Mouse (Mus musculus): ENCODE measurements around the gene Gp1ba. TPM values are rescaled to one million over a fixed set of nuclear protein-coding genes. Genes with fewer than 3 reads are reported as not detected.

Gp1ba gene
- polyA plus RNA-seq (2012; rRNA removed) = not detected in 2 replicates

GRCm38 (mm10) chr11:70638714-70639278 lies at the start of gene Gp1ba:
Gene Gp1ba, plus strand, starts transcription at chr11:70639122.
- DNase-seq (ENCODE audit: extremely low spot score in 1 of 2, low spot score in 1 of 2) = no peak

- no peak for DNase-seq (ENCODE audit: extremely low spot score in 1 of 2, low spot score in 1 of 2)
These were observed 47.2 kb upstream of the Gp1ba start for GRCm38 (mm10) chr11:70591733-70592132.

DNA sequence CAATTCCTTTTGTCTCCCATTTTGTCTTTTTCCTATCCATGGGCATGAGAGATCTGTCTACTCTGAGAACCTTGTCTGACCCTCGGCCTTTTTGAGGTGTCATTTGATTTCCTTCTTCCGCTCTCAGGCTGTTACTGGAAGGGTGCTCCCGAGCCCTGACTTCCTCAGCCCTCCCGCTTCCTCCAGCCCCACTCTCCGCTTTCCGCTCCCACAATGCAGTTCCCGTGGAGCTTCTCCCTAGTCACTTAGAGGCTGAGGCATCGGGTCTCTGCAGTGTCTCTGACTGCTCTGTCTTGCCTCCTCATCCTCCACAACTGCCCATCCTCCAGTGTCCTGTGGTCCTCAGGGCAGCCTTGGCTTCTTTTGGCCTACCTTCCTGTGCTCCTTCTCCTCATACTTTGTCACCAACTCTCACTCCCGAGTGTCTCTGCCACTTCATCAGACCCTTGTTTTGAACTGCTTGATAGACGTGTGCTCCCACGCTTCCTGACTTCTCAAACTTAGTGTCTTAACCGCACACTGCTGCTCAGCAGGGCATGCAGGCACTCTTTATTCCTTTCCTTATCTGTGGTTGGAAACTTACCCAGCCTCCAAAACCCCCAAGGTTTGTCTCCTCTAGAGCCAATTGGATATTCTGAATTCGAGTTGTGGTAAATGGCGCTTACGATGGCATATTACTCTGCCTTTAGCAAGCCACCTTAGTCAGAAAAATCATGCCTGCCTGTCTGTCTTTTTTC lies 44.5 kb upstream of the Gp1ba start:
- no peak for DNase-seq (ENCODE audit: extremely low spot score in 1 of 2, low spot score in 1 of 2)

- DNase-seq (ENCODE audit: extremely low spot score in 1 of 2, low spot score in 1 of 2) = no peak
These were observed 43.3 kb upstream of the Gp1ba start for GRCm38 (mm10) chr11:70595638-70596037.

DNA sequence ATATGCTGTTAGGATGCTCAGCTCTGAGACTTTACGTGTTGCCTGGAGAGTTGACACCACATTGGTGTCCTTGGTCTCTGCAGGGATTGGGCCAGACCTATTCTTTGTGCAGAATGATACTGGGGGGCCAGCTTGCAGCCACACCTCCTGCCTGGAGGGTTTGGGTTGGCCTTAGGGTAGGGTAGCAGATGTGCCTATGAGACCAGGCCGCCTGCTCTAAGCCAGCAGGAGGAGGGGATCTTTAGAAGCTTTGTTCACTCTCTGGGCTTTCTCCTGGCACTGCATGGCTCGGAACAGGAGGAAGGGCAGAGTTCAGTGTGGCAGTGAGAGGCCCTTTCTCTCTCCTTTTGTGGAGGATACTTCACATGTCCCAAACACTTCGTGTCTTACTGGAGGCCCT lies 42.8 kb upstream of the Gp1ba start:
- DNase-seq (ENCODE audit: extremely low spot score in 1 of 2, low spot score in 1 of 2) = no peak

- no peak for DNase-seq (ENCODE audit: extremely low spot score in 1 of 2, low spot score in 1 of 2)
These were observed 41.6 kb upstream of the Gp1ba start for GRCm38 (mm10) chr11:70597301-70597700.

DNA sequence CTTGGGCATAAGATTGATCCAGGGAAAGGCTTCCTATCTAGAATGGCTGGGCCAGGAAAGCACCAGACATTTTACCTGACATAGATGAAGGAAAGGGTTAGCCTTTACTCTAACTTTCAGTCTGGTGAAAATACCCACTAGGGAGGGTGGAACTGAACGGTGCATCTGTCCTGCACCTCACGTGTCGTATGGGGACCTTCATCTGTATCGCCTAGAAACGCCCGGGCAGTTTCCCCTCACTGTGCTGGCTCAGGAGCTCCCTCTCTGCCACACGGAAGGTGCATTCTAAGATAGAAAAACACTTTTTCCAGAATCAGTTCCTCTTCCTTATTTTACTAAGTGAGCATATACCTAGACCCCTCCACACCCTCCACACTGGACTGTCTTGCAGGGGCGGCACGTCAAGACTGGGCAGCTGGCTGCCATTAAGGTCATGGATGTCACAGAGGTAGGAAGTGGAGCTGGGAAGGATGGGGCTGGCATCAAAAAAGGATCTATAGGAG lies 40.4 kb upstream of the Gp1ba start:
- no peak for DNase-seq (ENCODE audit: extremely low spot score in 1 of 2, low spot score in 1 of 2)

DNA sequence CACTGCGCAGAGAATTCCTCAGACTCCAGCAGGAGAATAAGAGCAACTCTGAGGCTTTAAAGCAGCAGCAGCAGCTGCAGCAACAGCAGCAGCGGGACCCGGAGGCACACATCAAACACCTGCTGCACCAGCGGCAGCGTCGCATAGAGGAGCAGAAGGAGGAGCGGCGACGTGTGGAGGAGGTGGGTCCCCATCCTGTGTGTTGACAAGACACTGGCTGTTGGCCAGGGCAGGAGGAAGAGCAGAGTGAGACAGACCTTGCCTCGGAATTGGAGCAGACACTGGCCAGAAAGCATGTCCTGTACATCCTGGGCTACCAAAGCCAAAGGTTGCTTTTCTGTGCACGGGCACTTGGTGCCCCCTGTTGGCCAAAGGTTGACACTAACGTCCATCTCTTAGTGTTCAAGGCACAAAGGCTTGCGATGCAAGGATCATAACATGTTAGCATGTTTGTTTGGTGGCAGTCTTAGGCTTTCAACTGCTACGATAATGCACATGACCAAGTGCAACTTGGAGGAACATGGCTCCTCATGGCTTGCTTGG lies 33.8 kb upstream of the Gp1ba start:
- DNase-seq (ENCODE audit: extremely low spot score in 1 of 2, low spot score in 1 of 2) = peak; percentile 58 to 84

- DNase-seq (ENCODE audit: extremely low spot score in 1 of 2, low spot score in 1 of 2) = no peak
These were observed 32.2 kb upstream of the Gp1ba start for GRCm38 (mm10) chr11:70606717-70607116.

GRCm38 (mm10) chr11:70607611-70608010 lies 31.3 kb upstream of the Gp1ba start:
- DNase-seq (ENCODE audit: extremely low spot score in 1 of 2, low spot score in 1 of 2) = no peak

- no peak for DNase-seq (ENCODE audit: extremely low spot score in 1 of 2, low spot score in 1 of 2)
These were observed 30.4 kb upstream of the Gp1ba start for GRCm38 (mm10) chr11:70608381-70609066.

- DNase-seq (ENCODE audit: extremely low spot score in 1 of 2, low spot score in 1 of 2) = no peak
These were observed 28.2 kb upstream of the Gp1ba start for GRCm38 (mm10) chr11:70610752-70611151.

DNA sequence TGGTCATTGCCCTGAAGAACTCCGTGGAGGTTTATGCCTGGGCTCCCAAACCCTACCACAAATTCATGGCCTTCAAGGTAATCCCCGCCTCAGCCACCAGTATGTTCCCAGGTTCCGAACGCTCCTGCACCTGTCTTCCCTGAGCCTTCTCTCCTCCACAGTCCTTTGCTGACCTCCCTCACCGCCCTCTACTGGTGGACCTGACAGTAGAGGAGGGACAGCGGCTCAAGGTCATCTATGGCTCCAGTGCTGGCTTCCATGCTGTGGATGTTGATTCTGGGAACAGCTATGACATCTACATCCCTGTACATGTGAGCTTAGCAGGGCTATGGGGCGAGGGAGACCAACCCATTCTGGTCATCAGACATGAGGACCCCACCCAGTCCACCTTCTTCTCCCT lies 26.4 kb upstream of the Gp1ba start:
- DNase-seq (ENCODE audit: extremely low spot score in 1 of 2, low spot score in 1 of 2) = no peak

DNA sequence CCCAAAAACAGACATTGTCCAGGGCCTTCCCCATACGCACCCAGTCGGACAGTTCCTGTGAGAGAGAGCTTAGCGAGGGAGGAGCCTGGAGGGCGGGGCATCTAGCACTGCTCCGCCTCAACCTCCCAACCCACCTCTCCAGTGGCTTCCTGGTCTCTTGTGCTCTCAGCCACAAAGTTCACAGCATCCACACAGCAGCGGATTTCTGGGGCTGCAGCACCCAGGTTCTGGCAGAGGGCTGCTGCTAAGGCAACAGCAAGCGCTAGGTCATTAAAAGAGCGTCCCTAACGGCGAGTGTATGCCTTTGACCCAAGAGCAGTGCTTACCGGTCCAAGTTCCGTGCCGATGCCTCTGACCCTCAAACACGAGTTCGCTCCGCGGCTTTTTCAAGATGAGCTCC lies 23.8 kb upstream of the Gp1ba start:
- DNase-seq (ENCODE audit: extremely low spot score in 1 of 2, low spot score in 1 of 2) = no peak

DNA sequence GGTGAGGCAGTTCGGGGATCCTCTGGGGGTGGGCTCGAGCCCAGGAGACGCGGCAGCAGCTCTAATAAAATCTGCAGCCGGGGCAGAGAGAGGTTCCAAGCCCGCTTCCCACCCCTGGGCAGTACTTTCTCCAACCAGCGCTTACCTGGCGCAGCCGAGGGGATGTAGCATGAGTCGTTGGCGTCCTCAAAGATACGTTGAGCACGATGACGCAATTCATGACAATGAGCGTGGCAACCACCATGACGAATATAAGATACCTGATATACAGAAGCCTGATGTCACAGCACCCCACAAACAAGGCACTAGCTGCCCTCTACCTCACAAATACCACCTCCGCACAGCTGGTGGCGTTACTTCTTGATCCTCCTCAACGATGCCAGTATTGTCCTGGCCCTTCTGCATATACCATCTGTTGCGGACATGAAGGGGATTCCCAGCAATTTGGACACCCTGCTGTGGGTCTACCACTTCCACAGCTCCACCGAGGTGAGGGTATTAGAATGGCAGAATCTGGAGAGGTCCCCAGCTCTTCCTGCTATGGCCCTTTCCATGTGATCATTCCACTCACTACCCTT lies 23.3 kb upstream of the Gp1ba start, which contains the start of gene 4930544D05Rik:
Gene 4930544D05Rik, plus strand, starts transcription at position 333 of the 578 bp plus-strand sequence.
- DNase-seq (ENCODE audit: extremely low spot score in 1 of 2, low spot score in 1 of 2) = no peak

DNA sequence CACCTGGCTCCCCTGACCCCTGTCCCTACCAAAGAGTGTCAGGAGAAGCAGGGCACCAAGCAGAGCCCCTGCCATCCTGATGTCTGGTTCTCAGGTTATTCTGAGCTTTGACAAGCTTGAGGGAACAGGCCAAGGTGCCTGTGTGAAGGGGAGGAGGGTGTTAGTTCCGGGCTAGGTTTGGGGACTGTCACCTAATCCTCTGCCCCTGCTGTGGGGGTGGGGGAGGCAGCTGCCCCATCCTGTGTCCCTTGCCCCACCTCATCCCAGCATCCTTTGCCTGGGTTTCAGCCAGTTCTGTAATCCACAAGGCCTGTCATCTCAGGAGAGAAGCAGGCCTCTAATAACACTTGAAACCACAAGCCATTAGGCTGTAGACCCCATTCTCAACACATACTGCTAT lies 19.8 kb upstream of the Gp1ba start, which contains the start of gene Chrne:
Gene Chrne, minus strand, starts transcription at position 116 of the 400 bp plus-strand sequence.
- no peak for DNase-seq (ENCODE audit: extremely low spot score in 1 of 2, low spot score in 1 of 2)

GRCm38 (mm10) chr11:70621972-70622814 lies 16.7 kb upstream of the Gp1ba start:
- DNase-seq (ENCODE audit: extremely low spot score in 1 of 2, low spot score in 1 of 2) = no peak

- no peak for DNase-seq (ENCODE audit: extremely low spot score in 1 of 2, low spot score in 1 of 2)
These were observed 15.7 kb upstream of the Gp1ba start for GRCm38 (mm10) chr11:70623053-70623742.

- peak in 1 of 2 experiments; percentile 48 for DNase-seq (ENCODE audit: extremely low spot score in 1 of 2, low spot score in 1 of 2)
These were observed 13.4 kb upstream of the Gp1ba start for GRCm38 (mm10) chr11:70625473-70625872.
